Mouse (Mus musculus) liver, adult 2 months (tissue): ENCODE results near the gene Ypel5.

ENCODE experiments used
- CTCF ChIP-seq: fragments of 200-500 bp; IDR thresholded peaks from 2 replicates; pipeline ENCODE4 v1.5.1; 2011; ENCODE audit warnings: low read depth, low read length, control low read depth
- POLR2A ChIP-seq: fragments of 200-500 bp; IDR thresholded peaks from 2 replicates; pipeline ENCODE4 v1.6.1; 2011; ENCODE audit warnings: low read length, control low read depth; ENCODE audit not compliant: insufficient read depth; ENCODE audit errors: extremely low read depth

DNA sequence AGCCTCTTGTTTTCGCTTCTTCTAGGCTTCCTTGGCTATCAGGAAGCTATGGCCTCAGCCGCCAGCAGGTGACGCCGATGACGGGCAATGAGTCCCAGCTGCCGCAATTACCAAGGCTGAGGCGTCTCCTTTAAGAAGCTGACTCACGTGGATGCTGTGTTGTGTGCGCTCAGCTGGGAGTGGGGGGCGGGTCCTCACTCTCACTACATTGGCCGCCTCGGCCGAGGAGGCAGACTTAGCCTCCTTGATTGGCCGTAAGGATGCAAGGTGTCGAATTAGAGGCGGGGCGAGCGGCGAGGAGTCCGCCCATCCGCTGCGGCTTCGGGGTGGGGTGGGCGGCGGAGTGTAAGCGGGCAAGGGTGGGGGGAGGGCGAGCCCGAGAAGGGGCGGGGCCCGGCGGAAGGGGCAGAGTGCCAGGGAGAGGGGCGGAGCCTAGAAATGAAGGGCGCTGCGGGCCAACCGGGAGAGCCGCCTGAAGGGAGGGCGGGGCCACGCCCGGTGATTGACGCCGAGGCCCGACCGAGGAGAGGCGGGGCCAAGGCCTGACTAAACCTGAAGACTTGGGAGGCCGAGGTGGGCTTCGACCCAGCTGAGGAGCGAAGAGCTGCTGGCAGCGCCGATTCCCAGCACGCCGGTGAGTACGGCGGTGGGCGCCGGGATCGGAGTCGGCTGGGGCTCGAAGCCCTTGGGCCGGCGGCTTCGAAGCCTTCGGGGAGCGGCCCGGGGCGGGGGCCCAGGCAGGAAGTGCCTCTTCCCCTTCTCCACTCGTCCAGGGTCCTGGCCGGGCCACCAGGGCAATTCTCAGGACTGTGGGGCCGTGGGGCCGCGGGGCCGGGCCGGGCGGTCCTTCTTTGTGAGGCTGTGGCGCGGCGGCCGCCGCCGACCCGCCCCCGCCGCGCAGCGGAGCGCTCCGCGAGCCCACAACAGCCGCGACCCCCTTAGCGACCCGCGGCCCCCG is at the start of gene Ypel5:
- TF ChIP-seq CTCF (peak; percentile 79), POLR2A (peak; percentile 94)
